ENCODE assay signal across 8 mouse cellular contexts in the genomic region with DNA sequence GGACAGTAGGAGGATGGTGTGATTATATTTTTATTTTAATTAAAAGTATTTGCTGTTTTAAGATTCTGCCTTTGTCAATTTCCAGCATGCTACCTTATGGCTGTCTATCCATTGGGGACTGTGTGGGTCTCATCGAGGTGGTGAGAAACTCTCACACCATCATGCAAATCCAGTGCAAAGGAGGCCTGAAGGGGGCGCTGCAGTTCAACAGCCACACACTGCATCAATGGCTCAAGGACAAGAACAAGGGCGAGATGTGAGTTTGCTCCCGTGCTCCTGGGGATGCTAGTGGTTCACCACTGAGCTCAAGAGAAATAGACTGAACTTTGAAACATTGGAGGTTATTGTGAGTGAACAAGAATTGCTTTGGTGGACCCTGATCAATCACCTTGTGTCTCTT. TPM values are rescaled to one million over a fixed set of nuclear protein-coding genes. Genes with fewer than 3 reads are reported as not detected.
DNase-seq lines count a peak whose midpoint lies in the region; ATAC-seq and TF ChIP-seq lines count a peak whose summit lies in the region.
"Had no signal": no experiment of that assay in that cellular context is flagged by ENCODE, and none has a peak within 500 bp of the region (broad histone marks: within the 10 kb centered on the region; RNA-seq: fewer than 3 reads in every experiment).

No protein-coding gene starts in this region.

- peaks cover 72% of the 10 kb centered on the region for H3K36me3 ChIP-seq in intestine, postnatal 0 days (ENCODE audit: control insufficient read depth, insufficient read depth)
- peaks cover 22% of the 10 kb centered on the region for H3K36me3 ChIP-seq in intestine, embryonic 15.5 days
- H3K36me3 ChIP-seq in limb, embryonic 11.5 days (ENCODE audit: control insufficient read depth, insufficient read depth, low read length), result no peaks in the 10 kb centered on the region; the same call in 1 of the 2 replicates

- DNase-seq in B cell, adult 2 months, result peak; percentile 89 to 90
- peak; percentile 11 for DNase-seq in MEL-GATA-1-ER (ENCODE audit: extremely low read depth, low read depth)
- DNase-seq in cerebellum, adult 9-11 months, result peak; percentile 11
- DNase-seq in limb, embryonic 11.5 days (ENCODE audit: low spot score), result peak; percentile 57
- DNase-seq in spleen, adult 12 weeks (ENCODE audit: low spot score), result peak; percentile 30

- no peaks in the 10 kb centered on the region for H3K27me3 ChIP-seq in intestine, postnatal 0 days (replicated peaks; ENCODE audit: control insufficient read depth, insufficient read depth, low read length)
- no peaks in the 10 kb centered on the region for H3K27me3 ChIP-seq in intestine, embryonic 15.5 days (replicated peaks)
- H3K27me3 ChIP-seq in limb, embryonic 11.5 days (ENCODE audit: control insufficient read depth, insufficient read depth, low read length), result no peaks in the 10 kb centered on the region
- H3K27me3 ChIP-seq: midbrain, embryonic 12.5 days had no signal

- H3K4me3 ChIP-seq in intestine, postnatal 0 days (ENCODE audit: low read depth, low read length), result no peak overlapping the region
- no peak overlapping the region for H3K4me3 ChIP-seq in intestine, embryonic 15.5 days (replicated peaks)
- H3K4me3 ChIP-seq in limb, embryonic 11.5 days (ENCODE audit: low read depth, low read length), result no peak overlapping the region
- H3K4me3 ChIP-seq: midbrain, embryonic 12.5 days had no signal

- no peaks in the 10 kb centered on the region for H3K4me1 ChIP-seq in intestine, postnatal 0 days (replicated peaks; ENCODE audit: control insufficient read depth, insufficient read depth, low read length)
- H3K4me1 ChIP-seq in intestine, embryonic 15.5 days (replicated peaks), result no peaks in the 10 kb centered on the region
- no peaks in the 10 kb centered on the region for H3K4me1 ChIP-seq in limb, embryonic 11.5 days (ENCODE audit: control insufficient read depth, insufficient read depth, low read length)
- H3K4me1 ChIP-seq: midbrain, embryonic 12.5 days had no signal

- no peak for ATAC-seq in intestine, postnatal 0 days
- no peak for ATAC-seq in intestine, embryonic 15.5 days
- no peak for ATAC-seq in limb, embryonic 11.5 days (ENCODE audit: insufficient number of reproducible peaks, low FRiP score, low TSS enrichment, low read depth)

- TF ChIP-seq CTCF in intestine, postnatal 0 days (IDR thresholded peaks at IDR 0.05; ENCODE audit: low read depth), result peak; percentile 69

- H3K27ac ChIP-seq in intestine, postnatal 0 days (ENCODE audit: low read depth, low read length), result no peak overlapping the region
- H3K27ac ChIP-seq in intestine, embryonic 15.5 days, result no peak overlapping the region
- no peak overlapping the region for H3K27ac ChIP-seq in limb, embryonic 11.5 days (replicated peaks; ENCODE audit: low read depth, low read length)
- H3K27ac ChIP-seq: midbrain, embryonic 12.5 days had no signal

- H3K9ac ChIP-seq in intestine, postnatal 0 days (ENCODE audit: low read depth, low read length), result no peak overlapping the region
- H3K9ac ChIP-seq in intestine, embryonic 15.5 days, result no peak overlapping the region
- H3K9ac ChIP-seq in limb, embryonic 11.5 days (ENCODE audit: low read length), result no peak overlapping the region
- H3K9ac ChIP-seq: midbrain, embryonic 12.5 days had no signal

- 68% methylated on average over 4 of the region's 4 CpGs for WGBS in intestine, postnatal 0 days
- WGBS in intestine, embryonic 15.5 days, result 72% methylated on average over 4 of the region's 4 CpGs
- WGBS in limb, embryonic 11.5 days, result 65% methylated on average over 4 of the region's 4 CpGs

- H3K4me2 ChIP-seq in intestine, postnatal 0 days (replicated peaks; ENCODE audit: low read depth), result no peak overlapping the region
- no peak overlapping the region for H3K4me2 ChIP-seq in intestine, embryonic 15.5 days (replicated peaks)
- no peak overlapping the region for H3K4me2 ChIP-seq in limb, embryonic 11.5 days (ENCODE audit: low read depth, severe bottlenecking)
- H3K4me2 ChIP-seq: midbrain, embryonic 12.5 days had no signal

- no peaks in the 10 kb centered on the region for H3K9me3 ChIP-seq in intestine, postnatal 0 days (ENCODE audit: control insufficient read depth)
- H3K9me3 ChIP-seq in intestine, embryonic 15.5 days, result no peaks in the 10 kb centered on the region
- H3K9me3 ChIP-seq in limb, embryonic 11.5 days (ENCODE audit: control insufficient read depth, low read length), result no peaks in the 10 kb centered on the region
- H3K9me3 ChIP-seq: midbrain, embryonic 12.5 days had no signal

RNA-seq across cellular contexts. Expression of a gene that starts 32.3 kb away (rescaled TPM):
- 0.07 TPM in 1 of 2 replicates, not detected in the other for polyA plus RNA-seq in intestine, postnatal 0 days (2015; fragmentation: Nextera tagmentation; extraction: Ambion mirVana)
- not detected in 2 replicates for polyA plus RNA-seq in intestine, embryonic 15.5 days (2015; fragmentation: Nextera tagmentation; extraction: Ambion mirVana)
- 0.28 TPM in 1 of 2 replicates, not detected in the other for polyA plus RNA-seq in limb, embryonic 11.5 days (2014; fragmentation: Nextera tagmentation; extraction: Ambion mirVana)

RNA-seq across cellular contexts. Expression of a gene that starts 50.3 kb away (rescaled TPM):
- polyA plus RNA-seq in intestine, postnatal 0 days (2015; fragmentation: Nextera tagmentation; extraction: Ambion mirVana), result 18.8 and 19.1 TPM in 2 replicates
- polyA plus RNA-seq in intestine, embryonic 15.5 days (2015; fragmentation: Nextera tagmentation; extraction: Ambion mirVana), result 28.2 and 32.9 TPM in 2 replicates
- 49.0 and 52.1 TPM in 2 replicates for polyA plus RNA-seq in limb, embryonic 11.5 days (2014; fragmentation: Nextera tagmentation; extraction: Ambion mirVana)

Comparison
In these comparisons a context has a peak if more than half of its experiments do, and no peak if none do; other contexts are left out.
1. DNase-seq: peak in every context shown above with its lines; median percentile 90 in B cell, adult 2 months; 57 in limb, embryonic 11.5 days; 30 in spleen, adult 12 weeks; 11 in MEL-GATA-1-ER; 11 in cerebellum, adult 9-11 months.